Mouse (Mus musculus) stomach, embryonic 16.5 days (tissue): ENCODE data around the gene Acsl3. TPM values are rescaled to one million over a fixed set of nuclear protein-coding genes. Genes with fewer than 3 reads are reported as not detected.
A peak's percentile ranks its signal among the peaks of the same experiment; 100 is the strongest.

Source experiments
- ATAC-seq: fragments of 200-750 bp; cut with Nextera tagmentation; 2 replicates; pipeline ENCODE4 v1.8.0; 2017; ENCODE audit warnings: moderate number of reproducible peaks, moderate TSS enrichment; ENCODE audit not compliant: insufficient read depth, low FRiP score
- H3K27ac ChIP-seq: fragments of 300-500 bp; sonication (generic); 2 replicates; pipeline ENCODE4 v1.5.1; 2014; ENCODE audit warnings: low read length
- H3K27me3 ChIP-seq: fragments of 300-500 bp; sonication (generic); 2 replicates; pipeline ENCODE4 v1.6.1; 2014; ENCODE audit warnings: low read length, control low read depth, mixed read lengths; ENCODE audit not compliant: control insufficient read depth, insufficient read depth
- H3K36me3 ChIP-seq: fragments of 300-500 bp; sonication (generic); 2 replicates; pipeline ENCODE4 v1.6.1; 2014; ENCODE audit warnings: low read length; ENCODE audit not compliant: control insufficient read depth, insufficient read depth
- H3K4me1 ChIP-seq: fragments of 300-500 bp; sonication (generic); 2 replicates; pipeline ENCODE4 v1.6.1; 2014; ENCODE audit warnings: low read length, control low read depth, mixed read lengths; ENCODE audit not compliant: control insufficient read depth, insufficient read depth
- H3K4me2 ChIP-seq: fragments of 300-500 bp; sonication (generic); 2 replicates; pipeline ENCODE4 v1.6.1; 2014; ENCODE audit warnings: low read depth, low read length, mixed read lengths
- H3K4me3 ChIP-seq: fragments of 300-500 bp; sonication (generic); replicated peaks from 2 replicates; pipeline ENCODE4 v1.5.1; 2014; ENCODE audit warnings: mild to moderate bottlenecking, low read length
- H3K9ac ChIP-seq: fragments of 300-500 bp; sonication (generic); 2 replicates; pipeline ENCODE4 v1.6.1; 2014; ENCODE audit warnings: low read length
- H3K9me3 ChIP-seq: fragments of 300-500 bp; sonication (generic); replicated peaks from 2 replicates; pipeline ENCODE4 v1.6.1; 2016; ENCODE audit warnings: low read length, control low read depth; ENCODE audit not compliant: control insufficient read depth
- WGBS: fragments of 180-500 bp; shearing (Covaris S2); extraction: QIAGEN DNeasy Blood & Tissue Kit; methylation state at CpG from one replicate; pipeline ENCODE4 v1.1.7; 2014; 5-methylcytosine and 5-hydroxymethylcytosine counted together
- polyA plus RNA-seq: library from polyadenylated mRNA; unstranded; fragments of >200 nt; fragmentation: Nextera tagmentation; extraction: Ambion mirVana; gene quantifications from 2 replicates; pipeline ENCODE4 v1.2.1, GENCODE M21; 2015

The Acsl3 gene
- polyA plus RNA-seq, 1 experiment from 2014 or later = 56.4 TPM

GRCm38 (mm10) chr1:78725617-78726223, 68.1 kb downstream of the Acsl3 start:
- Histone ChIP-seq H3K9me3 (no peaks in the 10 kb centered on the region), H3K36me3 (no peaks in the 10 kb centered on the region), H3K4me1 (no peaks in the 10 kb centered on the region), H3K4me3 (no peak overlapping the region), H3K27ac (no peak overlapping the region), H3K9ac (peak overlapping the region; percentile 26; the same call in 1 of the 2 replicates), H3K4me2 (no peak overlapping the region), H3K27me3 (no peaks in the 10 kb centered on the region)
- WGBS = 53% methylated on average over 6 of the region's 6 CpGs
- ATAC-seq = no peak

GRCm38 (mm10) chr1:78730114-78730720, 72.6 kb downstream of the Acsl3 start:
- no peak overlapping the region for H3K4me3 ChIP-seq
- WGBS = 79% methylated on average over 9 of the region's 9 CpGs
- H3K4me1 ChIP-seq = no peaks in the 10 kb centered on the region
- H3K9ac ChIP-seq = no peak overlapping the region
- ATAC-seq = no peak
- H3K27ac ChIP-seq = no peak overlapping the region
- H3K9me3 ChIP-seq = peaks cover 3% of the 10 kb centered on the region; the same call in 1 of the 2 replicates
- H3K36me3 ChIP-seq = no peaks in the 10 kb centered on the region
- H3K4me2 ChIP-seq = no peak overlapping the region
- no peaks in the 10 kb centered on the region for H3K27me3 ChIP-seq

DNA sequence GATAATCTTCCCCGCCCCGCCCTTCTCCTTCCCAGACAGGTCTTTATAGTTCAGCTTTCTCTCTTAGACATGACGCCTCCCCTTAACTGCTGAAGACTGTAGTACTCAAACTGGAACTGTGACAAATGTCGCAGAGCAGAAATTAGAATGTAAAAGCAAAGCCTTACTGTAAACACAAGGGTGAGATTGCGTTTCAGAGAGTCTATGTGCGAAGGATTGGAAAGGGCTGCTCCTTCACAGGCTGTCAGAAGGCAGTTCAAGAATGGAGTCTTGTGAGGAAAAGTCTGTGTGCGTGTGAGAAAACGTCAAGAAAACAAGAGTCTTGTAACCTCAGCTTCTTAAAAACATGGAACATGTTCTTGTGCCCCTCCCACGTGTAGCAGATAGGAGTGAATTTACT, 74.7 kb downstream of the Acsl3 start:
- H3K4me3 ChIP-seq = no peak overlapping the region
- H3K9me3 ChIP-seq = peaks cover 3% of the 10 kb centered on the region; the same call in 1 of the 2 replicates
- no peaks in the 10 kb centered on the region for H3K27me3 ChIP-seq
- no peak overlapping the region for H3K9ac ChIP-seq
- 70% methylated on average over 9 of the region's 9 CpGs for WGBS
- H3K27ac ChIP-seq = no peak overlapping the region
- H3K4me2 ChIP-seq = no peak overlapping the region
- no peak for ATAC-seq
- no peaks in the 10 kb centered on the region for H3K36me3 ChIP-seq
- H3K4me1 ChIP-seq = no peaks in the 10 kb centered on the region

DNA sequence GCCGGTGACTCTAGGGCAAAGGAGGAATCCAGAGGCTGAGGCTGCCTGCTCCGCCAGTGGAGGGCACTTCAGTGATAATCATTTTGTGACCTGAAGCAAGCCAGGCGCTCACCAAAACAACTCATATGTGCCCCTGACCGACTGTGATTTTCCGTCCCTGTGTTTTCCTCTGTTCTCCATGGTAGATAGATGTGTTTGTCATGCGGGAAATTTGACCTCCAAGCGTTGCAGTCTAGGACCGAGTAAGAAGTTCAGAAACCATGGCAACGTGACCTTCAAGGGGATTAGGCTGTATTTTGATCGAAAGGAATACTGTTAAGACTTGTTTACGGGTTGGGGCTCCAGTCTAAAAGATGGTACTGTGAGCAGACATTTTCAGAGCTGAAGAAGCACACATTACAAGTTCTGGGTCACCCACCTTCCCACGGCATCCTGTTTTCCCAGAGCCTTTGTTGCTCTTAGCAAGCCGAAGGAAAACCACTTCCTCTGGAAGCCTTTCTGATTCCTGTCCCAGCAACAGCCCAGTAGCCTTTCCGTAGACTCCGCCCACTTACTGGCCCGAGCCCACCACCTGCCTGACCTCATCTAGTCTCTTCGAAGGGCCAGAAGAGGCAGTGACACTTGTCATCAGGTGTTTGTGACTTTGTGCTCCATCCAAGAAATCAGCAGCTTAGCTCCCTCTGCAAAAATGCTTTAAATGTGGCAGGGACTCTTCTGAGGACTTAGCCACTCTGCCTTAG, 76.8 kb downstream of the Acsl3 start:
- Histone ChIP-seq H3K36me3 (no peaks in the 10 kb centered on the region), H3K9me3 (peaks cover 3% of the 10 kb centered on the region; the same call in 1 of the 2 replicates), H3K27ac (no peak overlapping the region), H3K4me3 (no peak overlapping the region), H3K27me3 (no peaks in the 10 kb centered on the region), H3K4me1 (no peaks in the 10 kb centered on the region), H3K4me2 (no peak overlapping the region), H3K9ac (no peak overlapping the region)
- ATAC-seq = no peak
- 61% methylated on average over 17 of the region's 17 CpGs for WGBS

DNA sequence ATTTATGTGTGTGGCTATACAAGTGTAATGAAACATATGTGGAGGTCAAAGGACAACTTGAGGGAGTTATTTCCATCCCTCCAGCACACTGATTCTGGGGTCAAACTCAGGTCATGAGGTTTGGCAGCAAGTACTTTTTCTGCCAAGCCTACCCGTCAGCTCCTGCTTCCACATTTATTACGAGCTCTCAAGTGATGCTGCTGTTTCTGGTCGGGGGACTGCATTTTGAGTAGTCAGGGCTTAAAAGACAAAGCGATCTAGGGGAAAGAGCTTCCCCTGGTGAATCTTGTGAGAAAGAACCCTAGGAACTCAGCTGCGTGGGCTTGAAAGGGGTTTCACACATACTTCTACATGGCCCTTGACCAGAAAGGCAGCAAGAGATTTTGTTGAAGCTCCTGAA, 80.0 kb downstream of the Acsl3 start:
- Histone ChIP-seq H3K9me3 (peaks cover 2% of the 10 kb centered on the region; the same call in 1 of the 2 replicates), H3K4me2 (no peak overlapping the region), H3K4me1 (no peaks in the 10 kb centered on the region), H3K27ac (no peak overlapping the region), H3K36me3 (no peaks in the 10 kb centered on the region), H3K9ac (no peak overlapping the region), H3K4me3 (no peak overlapping the region), H3K27me3 (no peaks in the 10 kb centered on the region)
- 56% methylated on average over 5 of the region's 5 CpGs for WGBS
- no peak for ATAC-seq

DNA sequence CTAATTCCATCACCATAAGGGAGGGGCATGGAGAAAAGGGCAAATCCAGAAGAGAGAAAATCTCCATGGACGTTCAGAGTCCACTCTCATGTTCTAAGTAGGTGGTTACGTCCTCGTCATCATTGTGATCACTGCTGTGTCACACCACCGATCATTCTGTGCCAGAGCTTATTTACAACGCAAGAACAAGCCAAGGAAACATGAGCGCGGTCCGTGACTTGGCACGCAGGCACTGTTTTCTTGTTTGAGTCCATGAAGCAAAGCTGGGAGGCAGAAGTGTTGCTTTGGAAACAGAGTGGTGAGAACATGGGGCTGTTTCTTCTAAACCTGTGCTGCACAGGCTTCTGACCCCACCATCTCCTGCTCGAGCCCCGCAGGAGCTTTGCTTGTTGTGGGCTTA, 83.1 kb downstream of the Acsl3 start:
- no peaks in the 10 kb centered on the region for H3K36me3 ChIP-seq
- WGBS = 93% methylated on average over 11 of the region's 11 CpGs
- ATAC-seq = no peak

GRCm38 (mm10) chr1:78742198-78742597, 84.6 kb downstream of the Acsl3 start:
- no peak for ATAC-seq

More for the DNA sequence above, 83.1 kb downstream of the Acsl3 start:
- no peak overlapping the region for H3K27ac ChIP-seq
- H3K4me1 ChIP-seq = no peaks in the 10 kb centered on the region
- no peak overlapping the region for H3K4me3 ChIP-seq
- no peak overlapping the region for H3K9ac ChIP-seq
- H3K9me3 ChIP-seq = no peaks in the 10 kb centered on the region
- no peaks in the 10 kb centered on the region for H3K27me3 ChIP-seq
- no peak overlapping the region for H3K4me2 ChIP-seq

DNA sequence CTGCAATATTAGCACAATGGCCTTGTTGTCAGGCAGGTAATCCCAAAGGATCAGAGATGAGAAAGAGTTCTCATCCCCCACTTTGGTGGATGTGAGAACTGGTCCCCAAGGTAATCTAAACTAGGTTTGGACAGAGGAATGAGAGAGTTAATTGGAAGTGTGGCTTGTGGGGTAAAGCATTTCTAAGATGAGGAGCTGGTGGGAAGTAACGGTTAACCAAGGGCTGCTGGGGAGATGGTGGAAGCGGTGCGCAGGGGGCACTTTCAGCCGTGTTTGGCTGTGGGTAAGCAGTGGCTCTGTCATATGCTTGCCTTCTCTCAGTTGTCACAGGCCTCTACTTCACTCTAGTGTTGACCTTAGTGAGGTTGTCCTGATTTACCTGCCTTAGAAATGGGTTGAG, 85.7 kb downstream of the Acsl3 start:
- Histone ChIP-seq H3K4me3 (no peak overlapping the region), H3K36me3 (no peaks in the 10 kb centered on the region), H3K27ac (no peak overlapping the region), H3K9me3 (no peaks in the 10 kb centered on the region), H3K4me2 (no peak overlapping the region), H3K27me3 (no peaks in the 10 kb centered on the region), H3K9ac (no peak overlapping the region), H3K4me1 (no peaks in the 10 kb centered on the region)
- no peak for ATAC-seq
- WGBS = 94% methylated on average over 4 of the region's 4 CpGs

More at GRCm38 (mm10) chr1:78742198-78742597, 84.6 kb downstream of the Acsl3 start:
- no peak overlapping the region for H3K27ac ChIP-seq
- no peaks in the 10 kb centered on the region for H3K4me1 ChIP-seq
- H3K4me3 ChIP-seq = no peak overlapping the region
- H3K9me3 ChIP-seq = no peaks in the 10 kb centered on the region
- no peak overlapping the region for H3K4me2 ChIP-seq
- no peaks in the 10 kb centered on the region for H3K36me3 ChIP-seq
- WGBS = 87% methylated on average over 12 of the region's 12 CpGs
- H3K9ac ChIP-seq = no peak overlapping the region
- H3K27me3 ChIP-seq = no peaks in the 10 kb centered on the region

GRCm38 (mm10) chr1:78745230-78745777, 87.7 kb downstream of the Acsl3 start:
- H3K27ac ChIP-seq = peak overlapping the region; percentile 25; the same call in 1 of the 2 replicates
- no peaks in the 10 kb centered on the region for H3K36me3 ChIP-seq
- H3K4me2 ChIP-seq = no peak overlapping the region
- peak; percentile 72; the same call in 1 of the 2 replicates for ATAC-seq
- WGBS = 12% methylated on average over 5 of the region's 5 CpGs
- H3K9ac ChIP-seq = no peak overlapping the region
- no peaks in the 10 kb centered on the region for H3K4me1 ChIP-seq
- H3K9me3 ChIP-seq = no peaks in the 10 kb centered on the region
- no peaks in the 10 kb centered on the region for H3K27me3 ChIP-seq
- no peak overlapping the region for H3K4me3 ChIP-seq
